Mouse (Mus musculus) heart, postnatal 4 days (tissue): ENCODE measurements around the gene Rasgef1b. TPM values are rescaled to one million over a fixed set of nuclear protein-coding genes. Genes with fewer than 3 reads are reported as not detected.

Source experiments
- DNase-seq: peaks from one replicate; pipeline ENCODE4 v3.0.0; 2021
- total RNA-seq, 2 experiments: library from RNA; stranded (reverse); gene quantifications; 2 replicates each; pipeline ENCODE4 v1.2.3; 2021

Gene Rasgef1b
- total RNA-seq, 2 experiments from 2014 or later: 20.4 to 22.4 TPM

- no peak for DNase-seq
Observed at GRCm38 (mm10) chr5:99190941-99191800, 537.7 kb downstream of the Rasgef1b start.

DNA sequence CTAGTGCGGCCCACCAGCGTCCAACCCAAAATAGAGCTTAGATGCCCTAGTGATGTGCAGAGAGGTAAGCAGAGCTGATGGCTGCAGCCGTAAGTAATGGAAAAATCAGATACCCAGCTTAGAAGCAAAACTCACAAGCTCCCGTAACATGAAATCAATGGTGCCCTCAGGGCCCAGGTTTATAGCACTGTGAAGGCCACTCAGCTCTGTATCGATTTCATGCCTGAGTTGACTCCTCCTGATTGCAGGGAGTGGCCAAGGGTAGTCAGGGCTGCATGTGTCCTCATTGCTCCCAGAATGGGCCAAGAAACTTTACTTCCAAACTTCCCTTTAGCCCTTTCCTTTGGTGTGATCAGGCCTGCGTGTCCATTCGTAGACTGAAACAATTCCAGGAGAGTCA lies 545.2 kb downstream of the Rasgef1b start:
- no peak for DNase-seq

- DNase-seq: no peak
Observed at GRCm38 (mm10) chr5:99174608-99175385, 554.1 kb downstream of the Rasgef1b start.

DNA sequence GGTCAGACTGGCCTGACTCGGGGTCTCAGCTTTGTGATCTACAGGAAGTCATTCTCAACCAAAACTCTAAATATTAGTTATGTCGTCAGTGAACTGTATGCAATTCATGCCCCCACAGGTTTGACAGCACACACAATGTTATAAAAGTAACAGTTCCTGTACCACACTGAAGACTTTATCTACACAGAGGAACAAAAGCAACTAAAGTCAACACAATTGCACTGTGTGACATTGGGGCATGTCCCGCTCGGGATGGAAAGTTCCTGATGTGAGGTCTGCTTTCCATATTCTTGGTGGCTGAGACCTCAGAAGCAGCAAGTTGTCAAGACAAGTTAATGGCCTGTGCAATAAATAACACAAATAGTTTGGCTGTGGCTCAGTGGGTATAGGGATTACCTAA lies 559.0 kb downstream of the Rasgef1b start:
- no peak for DNase-seq

GRCm38 (mm10) chr5:99167767-99168166 lies 561.1 kb downstream of the Rasgef1b start:
- no peak for DNase-seq

Other genes starting within 250 kb of the Rasgef1b start
- gene Vamp9, start 177.2 kb upstream of the Rasgef1b start, total RNA-seq: under 1 TPM in 1 of 2 experiments, not detected in 1; 0.56 TPM
- gene Hnrnpd, start 249.9 kb upstream of the Rasgef1b start, total RNA-seq: 100 to 1,000 TPM; 239 to 258 TPM
- 1 to 10 TPM; 3.5 to 5.7 TPM for gene 4930524J08Rik, start 250.0 kb upstream of the Rasgef1b start, total RNA-seq